ENCODE assay signal across 35 mouse cellular contexts in genomic region chr4:68156499-68156898, GRCm38 (mm10).
"Had no signal": no experiment of that assay in that cellular context is flagged by ENCODE, and none has a peak within 500 bp of the region (broad histone marks: within the 10 kb centered on the region; RNA-seq: fewer than 3 reads in every experiment).

No protein-coding gene starts in this region.

- H3K27ac ChIP-seq: heart, embryonic 13.5 days; heart, embryonic 15.5 days; hindbrain, embryonic 10.5 days; hindbrain, embryonic 12.5 days; hindbrain, embryonic 13.5 days; hindbrain, embryonic 14.5 days; hindbrain, embryonic 15.5 days; hindbrain, postnatal 0 days; intestine, embryonic 15.5 days; kidney, embryonic 15.5 days; kidney, postnatal 0 days; layer of hippocampus, adult 2 months; left cerebral cortex, adult 2 months had no signal

- ATAC-seq: hindbrain, embryonic 16.5 days; hindbrain, postnatal 0 days; inflammation-experienced regulatory T-cells, adult 6 months; intestine, embryonic 15.5 days; intestine, embryonic 16.5 days; intestine, postnatal 0 days had no signal

- H3K9me3 ChIP-seq: heart, embryonic 12.5 days; heart, embryonic 13.5 days; heart, embryonic 15.5 days; hindbrain, embryonic 10.5 days; hindbrain, embryonic 12.5 days; hindbrain, embryonic 13.5 days; hindbrain, embryonic 15.5 days; intestine, embryonic 15.5 days; kidney, embryonic 15.5 days had no signal

- H3K4me1 ChIP-seq: heart, embryonic 12.5 days; heart, embryonic 13.5 days; heart, embryonic 15.5 days; hindbrain, embryonic 10.5 days; hindbrain, embryonic 12.5 days; hindbrain, embryonic 13.5 days; hindbrain, embryonic 15.5 days; intestine, embryonic 15.5 days; kidney, embryonic 15.5 days had no signal

- H3K36me3 ChIP-seq: heart, embryonic 12.5 days; heart, embryonic 13.5 days; heart, embryonic 15.5 days; hindbrain, embryonic 10.5 days; hindbrain, embryonic 12.5 days; hindbrain, embryonic 13.5 days; hindbrain, embryonic 15.5 days; intestine, embryonic 15.5 days; kidney, embryonic 15.5 days had no signal

- DNase-seq: heart, postnatal 10 days; heart, postnatal 14 days; heart, postnatal 36 days; heart, postnatal 4 days; kidney, adult 11 months; kidney, adult 18-20 months; kidney, adult 2 months; kidney, adult 8-10 months; kidney, adult 9 months; kidney, postnatal 10 days; kidney, postnatal 14 days; kidney, postnatal 25 days; kidney, postnatal 36 days; kidney, postnatal 4 days; layer of hippocampus, adult 9-11 months; layer of hippocampus, postnatal 36 days had no signal

- H3K9ac ChIP-seq: heart, embryonic 12.5 days; heart, embryonic 13.5 days; heart, embryonic 15.5 days; hindbrain, embryonic 12.5 days; hindbrain, embryonic 13.5 days; hindbrain, embryonic 14.5 days; hindbrain, embryonic 15.5 days; intestine, embryonic 15.5 days; kidney, embryonic 15.5 days had no signal

- H3K4me3 ChIP-seq: heart, embryonic 12.5 days; heart, embryonic 13.5 days; heart, embryonic 15.5 days; hindbrain, embryonic 10.5 days; hindbrain, embryonic 12.5 days; hindbrain, embryonic 13.5 days; hindbrain, embryonic 15.5 days; intestine, embryonic 15.5 days; kidney, embryonic 15.5 days; layer of hippocampus, adult 2 months; left cerebral cortex, adult 2 months had no signal

- H3K27me3 ChIP-seq: heart, embryonic 12.5 days; heart, embryonic 13.5 days; heart, embryonic 15.5 days; hindbrain, embryonic 12.5 days; hindbrain, embryonic 13.5 days; hindbrain, embryonic 15.5 days; intestine, embryonic 15.5 days; kidney, embryonic 15.5 days had no signal

- H3K4me2 ChIP-seq: heart, embryonic 11.5 days; heart, embryonic 12.5 days; heart, embryonic 13.5 days; heart, embryonic 15.5 days; hindbrain, embryonic 12.5 days; hindbrain, embryonic 13.5 days; hindbrain, embryonic 14.5 days; hindbrain, embryonic 15.5 days; intestine, embryonic 15.5 days; kidney, embryonic 15.5 days had no signal
